Mouse (Mus musculus) heart, adult 2 months (tissue): ENCODE data around the gene Gm10142.
"Not testable (repeated sequence)": the region's sequence is repeated elsewhere in the genome, so short reads cannot be mapped to it uniquely, and the experiment has no call there.

Experiments
- CTCF ChIP-seq: fragments of 200-600 bp; IDR thresholded peaks from 2 replicates; pipeline ENCODE4 v1.8.1; 2022; ENCODE audit warnings: antibody characterized with exemption, mild to moderate bottlenecking, moderate library complexity
- POLR2A ChIP-seq: fragments of 200-500 bp; IDR thresholded peaks from 2 replicates; pipeline ENCODE4 v1.6.1; 2011; ENCODE audit warnings: mild to moderate bottlenecking, low read depth, low read length, control low read depth; ENCODE audit not compliant: insufficient read depth

DNA sequence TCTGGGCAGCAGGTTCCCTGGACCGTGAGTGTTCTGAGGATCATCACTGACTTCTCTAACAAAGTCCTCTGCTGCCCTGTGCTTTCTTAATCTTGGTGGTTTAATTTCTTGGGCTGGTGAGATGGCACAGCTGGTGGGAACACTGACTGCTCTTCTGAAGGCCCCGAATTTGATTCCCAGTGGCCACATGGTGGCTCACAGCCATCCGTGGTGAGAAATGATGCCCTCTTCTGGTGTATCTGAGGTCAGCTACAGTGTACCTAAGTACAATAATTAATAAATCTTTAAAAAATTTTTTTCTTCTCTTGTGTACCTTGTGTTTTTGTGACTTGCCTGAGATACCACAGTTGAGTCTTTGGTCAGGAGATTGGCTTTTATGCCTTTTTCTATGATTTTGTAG lies 36.7 kb downstream of the Gm10142 start:
- 0 out of 2 replicates have a peak, but pooled peaks have one; percentile 12 for TF ChIP-seq CTCF
- not testable (repeated sequence) for TF ChIP-seq POLR2A
